Mouse (Mus musculus) stomach, postnatal 0 days (tissue): ENCODE measurements around the gene Pigf.

Source experiments
- CTCF ChIP-seq: IDR thresholded peaks from 2 replicates; pipeline ENCODE4 v1.5.1; 2016; ENCODE audit warnings: antibody characterized with exemption, low read depth, mild to moderate bottlenecking, moderate library complexity
- EP300 ChIP-seq: optimal IDR thresholded peaks from 2 replicates; pipeline ENCODE3; 2016; ENCODE audit warnings: antibody characterized with exemption

- TF ChIP-seq EP300, result no peak
- TF ChIP-seq CTCF, result no peak
Measured at GRCm38 (mm10) chr17:86963586-86963902, 61.7 kb downstream of the Pigf start.
